ENCODE assay signal across 35 mouse cellular contexts in the genomic region with DNA sequence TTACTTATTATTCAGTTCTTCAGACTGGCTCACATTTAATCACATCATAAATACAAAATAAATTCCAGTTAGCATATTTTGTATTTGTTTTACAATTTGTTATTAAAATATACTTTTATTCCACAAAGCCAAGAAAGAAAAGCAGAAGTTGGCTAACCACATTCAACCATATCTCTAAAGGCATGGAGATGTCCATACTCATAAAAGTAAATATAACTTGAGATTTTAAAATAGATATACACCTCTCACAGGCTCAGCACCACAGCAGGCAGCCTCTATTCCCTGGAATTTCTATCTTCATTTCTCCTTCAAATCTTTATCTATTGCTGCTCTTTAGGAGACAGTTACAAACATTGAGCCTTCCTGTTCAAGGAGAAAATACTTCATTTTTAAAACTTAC.
"Had no signal": no experiment of that assay in that cellular context is flagged by ENCODE, and none has a peak within 500 bp of the region (broad histone marks: within the 10 kb centered on the region; RNA-seq: fewer than 3 reads in every experiment).

No protein-coding gene starts in this region.

- H3K4me3 ChIP-seq: heart, embryonic 10.5 days; heart, embryonic 12.5 days; heart, embryonic 13.5 days; heart, embryonic 15.5 days; hindbrain, embryonic 10.5 days; hindbrain, embryonic 12.5 days; hindbrain, embryonic 13.5 days; hindbrain, embryonic 15.5 days; intestine, embryonic 15.5 days; kidney, embryonic 15.5 days; layer of hippocampus, adult 2 months; left cerebral cortex, adult 2 months had no signal

- H3K36me3 ChIP-seq: heart, embryonic 10.5 days; heart, embryonic 12.5 days; heart, embryonic 13.5 days; heart, embryonic 15.5 days; hindbrain, embryonic 10.5 days; hindbrain, embryonic 12.5 days; hindbrain, embryonic 13.5 days; hindbrain, embryonic 15.5 days; intestine, embryonic 15.5 days; kidney, embryonic 15.5 days had no signal

- H3K27me3 ChIP-seq: heart, embryonic 12.5 days; heart, embryonic 13.5 days; heart, embryonic 15.5 days; hindbrain, embryonic 12.5 days; hindbrain, embryonic 13.5 days; hindbrain, embryonic 15.5 days; intestine, embryonic 15.5 days; kidney, embryonic 15.5 days had no signal

- H3K4me1 ChIP-seq: heart, embryonic 10.5 days; heart, embryonic 12.5 days; heart, embryonic 13.5 days; heart, embryonic 15.5 days; hindbrain, embryonic 10.5 days; hindbrain, embryonic 12.5 days; hindbrain, embryonic 13.5 days; hindbrain, embryonic 15.5 days; intestine, embryonic 15.5 days; kidney, embryonic 15.5 days had no signal

- ATAC-seq: hindbrain, embryonic 16.5 days; hindbrain, postnatal 0 days; inflammation-experienced regulatory T-cells, adult 6 months; intestine, embryonic 15.5 days; intestine, embryonic 16.5 days; intestine, postnatal 0 days had no signal

- H3K9ac ChIP-seq: heart, embryonic 12.5 days; heart, embryonic 13.5 days; heart, embryonic 15.5 days; hindbrain, embryonic 12.5 days; hindbrain, embryonic 13.5 days; hindbrain, embryonic 14.5 days; hindbrain, embryonic 15.5 days; intestine, embryonic 15.5 days; kidney, embryonic 15.5 days had no signal

- DNase-seq: heart, postnatal 10 days; heart, postnatal 14 days; heart, postnatal 36 days; heart, postnatal 4 days; kidney, adult 11 months; kidney, adult 18-20 months; kidney, adult 2 months; kidney, adult 8-10 months; kidney, adult 9 months; kidney, postnatal 10 days; kidney, postnatal 14 days; kidney, postnatal 25 days; kidney, postnatal 36 days; kidney, postnatal 4 days; layer of hippocampus, adult 9-11 months; layer of hippocampus, postnatal 36 days had no signal

- H3K27ac ChIP-seq: heart, embryonic 10.5 days; heart, embryonic 13.5 days; heart, embryonic 15.5 days; hindbrain, embryonic 10.5 days; hindbrain, embryonic 12.5 days; hindbrain, embryonic 13.5 days; hindbrain, embryonic 14.5 days; hindbrain, embryonic 15.5 days; hindbrain, postnatal 0 days; intestine, embryonic 15.5 days; kidney, embryonic 15.5 days; kidney, postnatal 0 days; layer of hippocampus, adult 2 months; left cerebral cortex, adult 2 months had no signal

- H3K9me3 ChIP-seq: heart, embryonic 10.5 days; heart, embryonic 12.5 days; heart, embryonic 13.5 days; heart, embryonic 15.5 days; hindbrain, embryonic 10.5 days; hindbrain, embryonic 12.5 days; hindbrain, embryonic 13.5 days; hindbrain, embryonic 15.5 days; intestine, embryonic 15.5 days; kidney, embryonic 15.5 days had no signal
